Mouse (Mus musculus): ENCODE data around the gene Ino80.
"Not testable (repeated sequence)": the region's sequence is repeated elsewhere in the genome, so short reads cannot be mapped to it uniquely, and the experiment has no call there.

The Ino80 gene

DNA sequence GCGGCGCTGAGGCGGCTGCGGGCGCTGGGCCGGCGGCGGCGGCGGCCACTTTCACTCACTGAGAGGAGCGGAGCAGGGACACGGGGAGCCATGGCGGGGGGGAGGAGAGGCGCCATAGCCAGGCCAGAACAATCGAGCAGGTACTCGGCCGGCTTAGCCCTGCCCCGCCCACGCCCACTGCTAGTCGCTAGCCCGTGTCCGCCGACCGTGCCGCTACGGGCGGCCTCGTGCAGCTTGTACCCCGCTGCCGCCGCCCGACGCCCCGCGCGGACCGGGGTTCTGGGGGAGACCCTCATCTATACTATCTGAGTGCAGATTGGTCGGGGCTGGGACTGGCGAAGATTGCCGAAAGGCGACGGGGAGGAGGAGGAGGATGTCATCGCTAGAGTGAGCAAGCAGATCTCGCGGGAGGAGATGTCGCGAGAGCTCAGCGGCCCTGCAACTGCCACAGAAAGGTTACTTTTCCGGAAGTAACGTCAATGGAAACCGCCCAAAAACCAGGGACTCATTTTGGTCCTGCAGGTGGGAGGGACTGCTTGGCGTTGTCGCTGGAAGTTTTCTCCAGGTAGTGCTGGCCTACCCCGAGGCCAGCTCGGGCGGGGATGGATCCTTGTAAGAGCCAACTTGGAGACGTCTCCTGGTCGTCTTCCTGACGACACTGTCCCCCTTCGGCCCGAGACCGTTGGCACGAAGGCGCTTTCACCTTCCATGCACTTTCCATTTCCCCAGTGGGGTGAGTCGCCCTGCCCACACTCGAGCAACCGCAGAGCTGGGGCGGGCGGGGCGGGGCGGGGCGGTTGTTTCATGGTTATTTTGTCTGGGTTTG, at the start of gene Ino80:
Gene Ino80 (minus strand): TSS at position 117 of the 826 bp plus-strand sequence.
- peak; percentile 98 for DNase-seq (ENCODE audit: low spot score)

DNA sequence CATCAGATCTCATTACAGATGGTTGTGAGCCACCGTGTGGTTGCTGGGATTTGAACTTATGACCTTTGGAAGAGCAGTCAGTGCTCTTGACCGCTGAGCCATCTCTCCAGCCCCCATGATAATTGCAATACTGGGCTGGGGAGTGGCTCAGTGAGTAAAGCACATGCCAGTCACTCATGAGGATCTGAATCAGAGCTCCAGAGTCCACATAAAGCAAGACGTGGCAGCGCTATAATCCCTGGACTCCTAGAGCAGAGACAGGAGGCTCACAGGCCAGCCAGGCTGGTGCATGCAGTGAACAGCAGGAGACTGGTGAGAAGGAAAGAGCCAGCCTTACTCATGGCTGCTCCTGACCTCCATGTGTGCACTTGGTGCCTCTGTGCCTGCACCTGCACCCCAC, 47.9 kb upstream of the Ino80 start:
- DNase-seq (ENCODE audit: low spot score), result no peak

DNA sequence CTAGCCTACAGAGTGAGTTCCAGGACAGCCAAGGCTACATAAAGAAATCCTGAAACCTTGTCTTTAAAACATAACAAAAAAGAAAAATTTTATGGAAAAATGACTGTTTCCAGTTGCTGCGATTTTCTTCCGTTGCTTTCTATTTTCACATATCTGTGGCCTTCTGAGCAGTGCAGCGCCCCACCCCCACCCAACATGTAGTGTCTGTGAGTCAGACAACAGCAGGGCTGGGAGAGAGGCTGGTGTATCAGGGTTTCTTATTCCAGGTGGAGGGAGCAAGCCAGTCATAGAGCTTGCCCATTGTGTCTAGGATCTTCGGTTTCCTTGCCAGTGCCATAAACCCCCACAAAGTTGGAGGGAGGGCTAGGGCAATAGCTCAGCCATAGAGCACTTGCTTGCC, 46.3 kb upstream of the Ino80 start:
- no peak for DNase-seq (ENCODE audit: low spot score)

DNA sequence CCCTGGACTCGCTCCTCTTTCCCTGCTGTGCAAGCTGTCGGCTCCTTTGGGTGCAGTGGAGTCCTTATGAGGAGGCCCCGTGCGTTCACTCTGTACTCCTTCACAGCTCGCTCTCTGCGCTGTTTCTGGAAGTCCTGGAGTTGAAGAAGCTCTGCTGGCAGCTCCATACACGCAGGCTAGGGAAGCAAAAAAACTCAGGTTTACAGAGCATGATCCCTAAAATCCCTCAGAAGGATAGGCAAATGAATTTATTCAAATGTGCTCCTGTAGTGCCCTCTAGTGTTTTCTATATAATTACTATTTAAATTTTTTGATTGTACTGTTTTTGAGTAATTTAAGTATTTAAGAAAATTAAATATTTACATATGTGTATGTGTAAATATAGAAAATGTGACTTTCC, 43.1 kb upstream of the Ino80 start:
- no peak for DNase-seq (ENCODE audit: low spot score)

DNA sequence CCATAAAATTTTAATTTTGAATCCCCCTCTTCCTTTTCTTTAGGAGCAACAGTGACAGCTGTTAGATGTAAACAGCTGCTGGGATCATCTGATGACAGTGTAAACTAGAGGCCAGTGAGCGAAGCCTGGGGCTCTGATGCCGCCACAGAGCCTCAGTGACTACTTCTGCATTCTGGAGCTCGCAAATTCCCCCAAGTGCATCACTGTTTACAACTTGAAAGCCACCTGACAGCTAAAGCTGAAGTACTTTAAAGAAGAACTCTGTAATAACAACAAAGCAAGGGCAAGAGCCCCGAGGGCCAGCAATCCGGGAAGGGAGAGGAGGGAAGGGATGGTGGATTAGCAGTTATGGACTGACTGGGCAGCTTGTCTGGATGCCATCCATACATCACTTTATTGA, 39.3 kb upstream of the Ino80 start:
- DNase-seq (ENCODE audit: low spot score), result no peak

DNA sequence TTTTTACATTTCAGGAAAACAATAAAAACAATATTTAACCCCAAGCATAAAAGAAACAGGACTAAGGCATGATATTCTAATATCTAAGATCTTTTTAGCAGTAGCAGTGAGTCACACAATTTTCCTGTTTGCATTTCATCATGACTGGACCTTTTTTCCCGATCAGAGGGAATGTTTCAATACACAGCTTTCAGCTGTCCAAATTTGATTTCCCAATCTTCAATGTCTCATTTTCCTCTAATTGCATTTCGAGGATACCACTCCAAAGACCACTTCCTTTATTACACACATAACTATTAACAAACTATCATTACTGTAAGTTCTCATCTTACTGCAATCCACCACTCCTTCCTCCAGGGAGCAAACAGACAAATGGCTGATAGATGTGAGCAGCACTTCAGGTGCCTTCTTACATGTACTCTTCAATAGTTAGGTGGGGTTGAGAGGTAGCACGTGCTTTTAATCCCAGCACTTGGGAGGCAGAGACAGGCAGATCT, 36.6 kb upstream of the Ino80 start:
- DNase-seq (ENCODE audit: low spot score), result no peak

DNA sequence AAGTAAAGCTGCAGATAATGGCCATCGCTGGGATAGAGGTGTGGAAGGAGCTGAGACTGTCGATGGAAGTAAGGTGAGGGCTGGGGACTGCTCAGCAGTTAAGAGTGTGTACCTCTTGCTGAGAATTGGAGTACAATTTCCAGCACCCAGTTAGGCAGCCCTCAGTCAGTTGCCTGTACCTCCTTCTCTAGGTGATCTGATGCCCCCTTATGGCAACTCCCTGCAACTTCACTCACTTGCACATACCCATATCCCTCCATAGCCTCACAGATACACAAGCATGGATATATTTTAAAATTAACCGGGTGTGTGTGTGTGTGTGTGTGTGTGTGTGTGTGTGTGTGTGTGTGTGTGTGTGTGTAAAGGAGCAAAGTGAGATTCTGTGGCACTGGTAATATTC, 34.8 kb upstream of the Ino80 start:
- no peak for DNase-seq (ENCODE audit: low spot score)

DNA sequence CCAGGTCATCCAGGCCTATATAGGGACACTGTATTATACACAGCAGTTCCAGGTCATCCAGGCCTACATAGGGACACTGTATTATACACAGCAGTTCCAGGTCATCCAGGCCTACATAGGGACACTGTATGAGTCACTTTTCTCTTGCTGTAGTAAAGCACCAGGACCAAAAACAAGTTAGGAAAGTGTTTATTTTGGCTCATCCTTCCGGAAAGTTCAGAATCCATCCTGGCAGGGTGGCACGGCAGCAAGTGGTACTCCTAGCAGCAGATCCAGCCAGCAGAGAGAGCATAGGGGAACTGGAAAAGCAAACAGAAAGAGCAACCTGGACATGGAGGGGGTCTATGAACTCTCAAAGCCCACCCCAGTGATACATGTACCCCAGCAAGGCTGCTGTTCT, 33.4 kb upstream of the Ino80 start:
- DNase-seq (ENCODE audit: low spot score), result no peak

DNA sequence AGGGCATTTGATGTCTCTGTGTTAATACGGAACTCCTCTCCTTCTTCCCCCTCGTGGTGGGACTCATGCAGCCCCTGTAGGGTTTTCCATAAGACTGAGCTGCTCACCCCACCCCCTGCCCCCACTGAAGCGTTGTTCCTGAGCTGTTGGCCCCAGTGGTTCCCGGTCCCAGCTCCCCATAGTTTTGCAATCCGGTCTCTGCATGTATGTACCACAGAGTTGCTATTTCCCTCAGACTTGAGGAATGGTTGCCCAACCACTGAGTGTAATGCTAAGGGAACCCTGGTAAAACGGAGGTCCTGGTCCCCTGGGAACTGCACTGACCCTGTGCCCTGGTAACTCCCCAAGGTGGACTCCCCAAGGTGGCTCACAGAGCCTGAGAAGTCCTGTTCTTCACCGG, 31.0 kb upstream of the Ino80 start:
- not testable (repeated sequence) for DNase-seq (ENCODE audit: low spot score)

DNA sequence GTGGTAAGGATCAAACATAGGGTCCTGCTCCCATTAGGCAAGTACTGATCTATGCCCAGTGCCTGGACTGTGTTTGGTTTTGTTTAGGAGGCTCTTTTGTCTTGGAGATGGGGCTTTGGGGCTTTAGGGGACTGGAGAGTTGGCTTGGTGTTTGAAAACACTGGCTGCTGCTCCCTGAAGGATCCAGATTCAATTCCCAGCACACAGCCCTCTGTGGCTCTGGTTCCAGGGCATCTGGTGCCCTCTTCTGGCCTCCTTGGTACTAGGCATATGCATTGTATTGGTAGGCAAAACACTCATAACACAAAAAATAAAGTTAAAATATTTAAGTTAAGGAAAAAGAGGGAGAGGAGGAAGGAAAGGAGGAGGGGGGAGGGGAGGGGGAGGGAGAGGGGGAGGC, 29.6 kb upstream of the Ino80 start:
- DNase-seq (ENCODE audit: low spot score), result no peak

DNA sequence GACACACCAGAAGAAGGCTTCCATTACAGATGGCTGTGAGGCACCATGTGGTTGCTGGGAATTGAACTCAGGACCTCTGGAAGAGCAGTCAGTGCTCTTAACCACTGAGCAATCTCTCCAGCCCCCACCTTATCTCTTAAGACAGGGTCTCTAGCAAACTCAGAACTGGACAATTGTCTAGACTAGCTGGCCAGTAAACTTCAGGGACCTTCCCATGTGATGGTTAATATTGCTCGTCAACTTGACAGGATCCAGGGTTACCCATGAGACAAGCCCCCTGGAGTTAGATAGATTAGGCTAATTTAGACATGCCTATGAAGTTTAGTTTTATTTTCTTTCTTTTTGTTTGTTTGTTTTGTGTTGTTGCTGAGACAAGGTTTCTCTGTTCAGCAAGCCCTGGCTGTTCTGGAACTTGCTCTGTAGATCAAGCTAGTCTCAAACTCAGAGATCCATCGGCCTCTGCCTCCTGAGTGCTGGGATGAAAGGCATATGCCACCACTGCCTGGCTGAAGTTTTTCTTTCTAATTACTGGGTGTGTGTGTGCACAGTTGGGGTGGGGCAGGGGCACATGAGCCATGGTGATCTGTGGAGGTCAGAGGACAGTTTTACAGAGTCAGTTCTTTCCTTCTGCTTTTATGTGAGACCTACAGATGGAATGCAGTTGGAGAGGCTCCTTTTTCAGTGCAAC, 23.6 kb upstream of the Ino80 start:
- DNase-seq (ENCODE audit: low spot score), result no peak

DNA sequence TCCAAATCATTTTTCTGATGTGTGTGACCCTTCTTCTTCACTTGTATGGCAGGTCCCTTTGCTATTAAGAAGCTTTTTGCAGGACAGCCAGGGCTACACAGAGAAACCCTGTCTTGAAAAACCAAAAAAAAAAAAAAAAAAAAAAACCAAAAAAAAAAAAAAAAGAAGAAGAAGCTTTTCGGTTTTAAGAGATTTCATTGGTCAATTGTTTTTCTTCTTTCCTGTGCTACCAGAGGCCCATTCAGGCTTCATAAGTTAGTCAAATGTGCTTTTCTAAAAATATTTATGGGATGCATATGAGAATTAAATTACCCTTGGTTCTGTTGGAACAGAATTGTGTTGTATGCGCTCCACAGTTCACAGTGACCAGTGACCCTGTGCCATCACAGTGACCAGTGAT, 21.4 kb upstream of the Ino80 start:
- DNase-seq (ENCODE audit: low spot score), result no peak

DNA sequence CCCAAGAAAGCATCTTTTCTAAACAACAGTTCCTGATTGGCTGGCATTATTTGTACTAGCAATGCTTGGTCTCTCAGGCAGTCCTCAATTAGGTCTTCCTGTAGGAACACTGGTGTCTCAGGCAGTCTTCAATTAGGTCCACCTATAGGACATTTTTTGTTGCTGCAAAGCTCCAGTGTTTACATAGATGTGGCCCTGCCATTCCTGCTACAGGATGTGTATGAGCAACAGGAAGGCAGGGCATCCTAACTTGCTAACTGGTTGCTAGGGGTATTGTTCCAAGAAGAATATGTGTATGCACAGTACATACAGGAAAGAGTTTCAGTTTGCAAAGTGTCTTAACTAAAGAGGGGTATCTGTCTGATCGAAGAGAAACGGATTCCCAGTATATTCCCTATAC, 18.6 kb upstream of the Ino80 start:
- no peak for DNase-seq (ENCODE audit: low spot score)

DNA sequence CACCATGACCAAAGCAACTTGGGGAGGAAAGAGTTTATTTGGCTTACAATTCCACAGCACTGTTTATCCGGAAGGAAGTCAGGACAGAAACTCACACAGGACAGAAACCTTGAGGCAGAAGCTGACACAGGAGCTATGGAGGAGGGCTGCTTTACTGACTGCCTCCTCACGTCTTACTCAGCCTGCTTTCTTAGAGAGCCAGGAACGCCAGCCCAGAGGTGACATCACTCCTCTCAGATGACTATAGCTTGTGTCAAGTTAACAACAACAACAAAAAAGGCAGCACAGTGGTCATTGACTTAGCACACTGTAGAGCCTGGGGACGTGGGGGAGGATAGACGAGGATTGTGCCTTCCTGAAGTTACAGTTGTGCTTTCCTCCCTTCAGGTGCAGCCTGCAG, 14.5 kb upstream of the Ino80 start:
- DNase-seq (ENCODE audit: low spot score), result no peak

DNA sequence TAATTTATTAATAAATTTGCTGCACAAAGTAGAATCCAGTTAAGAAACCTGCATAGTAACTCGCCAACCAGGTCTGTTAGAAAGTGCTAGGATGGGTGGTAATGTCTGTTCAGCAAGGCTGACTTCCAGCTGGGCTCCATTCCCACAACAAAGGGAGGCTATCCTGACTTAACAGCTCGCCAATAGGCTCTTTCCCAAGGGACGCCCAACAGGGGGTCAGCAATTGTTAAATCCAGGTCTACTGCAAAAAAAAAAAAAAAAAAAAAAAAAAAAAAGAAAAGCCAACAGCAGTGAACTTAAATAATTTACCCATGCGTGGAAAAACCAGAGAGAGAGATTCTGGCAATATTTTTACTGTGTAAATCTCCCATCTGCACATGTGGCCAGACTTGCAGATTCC, 9.0 kb upstream of the Ino80 start:
- DNase-seq (ENCODE audit: low spot score), result no peak

DNA sequence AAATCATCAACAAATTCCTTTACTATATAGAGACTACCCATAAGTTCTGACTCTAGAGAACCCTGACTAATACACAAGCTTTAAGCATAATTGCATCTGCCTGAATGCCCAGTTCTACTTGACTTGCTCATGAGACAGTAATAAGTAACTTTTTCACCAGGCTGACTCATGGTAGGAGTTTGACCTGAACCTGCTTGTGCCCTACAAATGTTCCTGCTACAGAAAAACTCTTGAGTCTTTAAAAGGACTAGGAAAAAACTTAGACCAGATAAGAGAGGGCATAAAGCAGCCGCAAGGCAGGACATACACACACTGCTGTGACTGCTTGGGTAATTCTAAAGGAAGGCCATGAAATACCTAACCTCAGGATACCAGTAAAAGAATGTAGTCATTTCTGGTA, 4.8 kb upstream of the Ino80 start:
- DNase-seq (ENCODE audit: low spot score), result no peak

DNA sequence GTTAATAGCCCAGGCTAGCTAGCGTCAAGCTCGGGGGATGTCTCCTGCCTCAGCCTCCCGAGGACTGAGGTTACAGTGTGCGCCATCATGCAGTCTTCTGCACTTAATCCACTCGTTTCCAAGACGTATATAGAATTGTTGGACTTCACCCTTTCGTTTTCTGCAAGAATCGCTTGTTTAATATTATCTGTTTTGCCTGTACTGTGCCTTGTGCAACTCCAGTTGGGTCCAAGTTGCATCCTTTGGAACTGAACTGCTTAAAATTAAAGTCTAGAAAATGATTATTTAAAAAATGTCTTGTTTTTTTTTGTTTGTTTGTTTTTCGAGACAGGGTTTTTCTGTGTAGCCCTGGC, 886 bp upstream of the Ino80 start:
- DNase-seq (ENCODE audit: low spot score), result no peak

DNA sequence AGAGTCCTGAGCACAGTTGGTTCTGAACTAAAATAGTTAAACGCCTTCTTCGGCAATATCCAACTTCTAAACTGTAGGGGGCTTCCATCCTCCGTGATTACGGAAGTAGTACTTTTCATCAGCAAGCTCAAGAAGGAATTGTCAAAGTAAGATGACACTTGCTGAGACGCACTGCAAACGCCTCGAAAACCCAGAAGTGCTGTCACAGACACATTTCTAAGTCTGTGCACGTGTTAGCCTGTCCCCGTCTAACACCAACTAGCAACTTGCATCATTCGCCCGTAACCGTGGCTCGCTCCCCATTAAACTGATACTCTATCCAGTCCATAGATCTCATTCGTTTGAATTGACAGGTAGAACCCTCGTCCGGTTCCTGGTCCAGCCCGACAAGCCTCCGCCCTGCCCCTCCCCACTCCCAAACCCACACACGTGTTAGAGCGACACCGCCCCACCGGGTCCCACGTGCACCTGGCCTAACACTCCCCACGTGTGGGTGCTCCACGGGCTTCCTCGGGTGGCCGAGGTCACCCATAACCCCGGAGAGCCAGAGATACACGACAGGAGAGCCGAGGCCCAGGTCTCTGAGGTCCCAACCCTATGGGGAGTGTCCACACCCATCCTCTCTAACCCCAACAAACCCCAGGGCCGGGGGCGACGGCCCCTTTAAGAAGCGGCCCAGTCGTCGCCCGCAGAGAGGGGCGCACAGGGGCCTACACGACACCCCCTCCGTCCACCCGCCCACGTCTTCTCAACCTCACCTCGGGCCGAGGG, 681 bp downstream of the Ino80 start:
- DNase-seq (ENCODE audit: low spot score), result peak; percentile 15

DNA sequence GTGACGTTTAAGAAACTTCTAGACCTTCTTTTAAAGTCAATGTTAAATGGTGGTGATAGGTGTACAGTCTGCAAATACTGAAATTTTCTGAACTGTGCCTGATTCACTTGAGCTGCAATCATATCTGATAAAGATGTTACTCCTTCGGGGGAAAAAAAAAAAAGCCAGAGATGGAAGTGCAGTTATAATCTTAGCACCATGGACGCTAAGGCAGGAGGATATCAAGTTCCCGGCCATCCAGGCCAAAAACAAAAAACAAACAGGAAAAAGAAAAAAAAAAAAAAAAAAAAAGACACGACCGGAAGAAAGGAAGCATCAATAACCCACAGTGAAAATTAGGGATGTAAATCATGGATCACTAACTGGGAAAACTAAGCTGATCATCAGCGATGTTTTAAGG, 1.3 kb downstream of the Ino80 start:
- no peak for DNase-seq (ENCODE audit: low spot score)

DNA sequence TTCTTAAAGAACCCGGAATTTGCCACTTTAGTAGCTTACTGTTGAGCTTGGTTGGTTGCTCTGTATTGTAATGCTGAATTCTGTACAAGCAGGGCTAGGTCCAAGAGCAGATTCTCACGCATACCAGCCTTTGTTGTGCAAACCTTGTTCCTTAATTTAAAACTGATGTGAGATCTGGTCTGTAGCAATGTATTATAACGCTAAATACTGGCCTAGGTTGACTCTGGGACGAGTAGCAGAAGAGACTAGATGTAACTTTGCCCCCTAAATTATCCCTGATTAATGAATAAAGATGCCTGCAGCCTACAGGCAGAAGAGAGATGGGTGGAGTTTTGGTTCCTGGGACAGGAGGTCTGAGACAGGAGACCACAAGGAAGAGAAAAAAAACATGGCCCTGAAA, 13.5 kb downstream of the Ino80 start:
- DNase-seq (ENCODE audit: low spot score), result no peak

DNA sequence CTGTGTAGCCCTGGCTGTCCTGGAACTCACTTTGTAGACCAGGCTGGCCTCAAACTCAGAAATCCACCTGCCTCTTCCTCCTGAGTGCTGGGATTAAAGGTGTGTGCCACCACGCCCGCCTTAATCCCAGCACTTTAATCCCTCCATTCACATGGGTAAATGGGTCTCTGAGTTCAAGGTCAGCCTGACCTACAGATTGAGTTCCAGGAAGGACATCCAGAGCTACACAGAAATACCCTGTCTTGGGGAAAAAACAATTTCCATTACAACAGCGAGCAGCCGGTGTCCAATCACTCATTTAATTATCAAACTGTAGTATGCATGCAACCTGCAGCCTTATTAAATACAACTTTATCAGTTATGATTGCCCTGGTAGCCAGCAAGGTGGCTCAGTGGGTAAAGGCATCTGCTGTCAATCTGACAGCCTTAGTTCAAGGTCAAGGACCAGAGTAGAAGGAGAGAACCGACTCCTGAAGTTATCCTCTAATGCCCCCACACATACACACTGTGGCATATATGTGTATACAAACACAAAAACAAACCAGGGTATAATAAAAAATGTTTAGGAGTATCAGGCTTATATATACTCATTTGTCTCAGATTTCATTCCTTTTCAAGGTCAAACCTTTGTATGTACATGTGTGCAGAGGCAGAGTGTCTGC, 14.2 kb downstream of the Ino80 start:
- no peak for DNase-seq (ENCODE audit: low spot score)

DNA sequence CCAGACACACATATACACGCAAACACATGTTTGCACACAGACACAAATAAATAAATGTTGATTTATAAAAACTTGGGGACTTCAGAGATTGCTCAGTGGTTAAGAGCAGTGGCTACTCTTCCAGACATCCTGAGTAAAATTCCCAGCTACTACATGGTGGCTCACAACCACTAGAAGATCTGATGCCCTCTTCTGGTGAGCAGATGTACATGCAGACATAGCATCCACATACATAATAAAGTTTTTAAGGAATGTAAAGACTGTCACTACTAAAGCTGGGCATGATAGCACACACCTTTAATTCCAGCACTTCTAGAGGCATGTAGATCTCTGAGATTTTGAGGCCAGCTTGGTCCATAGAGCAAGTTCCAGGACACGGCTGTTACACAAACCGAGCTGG, 16.5 kb downstream of the Ino80 start:
- DNase-seq (ENCODE audit: low spot score), result no peak
